Mouse (Mus musculus): ENCODE measurements around the gene Gtpbp4. TPM values are rescaled to one million over a fixed set of nuclear protein-coding genes. Genes with fewer than 3 reads are reported as not detected.

The Gtpbp4 gene
- polyA plus RNA-seq (2017; shearing (Covaris generic)), result 100 to 1,000 TPM in 1 of 2 experiments, 10 to 100 TPM in 1; 77.2 to 105 TPM

DNA sequence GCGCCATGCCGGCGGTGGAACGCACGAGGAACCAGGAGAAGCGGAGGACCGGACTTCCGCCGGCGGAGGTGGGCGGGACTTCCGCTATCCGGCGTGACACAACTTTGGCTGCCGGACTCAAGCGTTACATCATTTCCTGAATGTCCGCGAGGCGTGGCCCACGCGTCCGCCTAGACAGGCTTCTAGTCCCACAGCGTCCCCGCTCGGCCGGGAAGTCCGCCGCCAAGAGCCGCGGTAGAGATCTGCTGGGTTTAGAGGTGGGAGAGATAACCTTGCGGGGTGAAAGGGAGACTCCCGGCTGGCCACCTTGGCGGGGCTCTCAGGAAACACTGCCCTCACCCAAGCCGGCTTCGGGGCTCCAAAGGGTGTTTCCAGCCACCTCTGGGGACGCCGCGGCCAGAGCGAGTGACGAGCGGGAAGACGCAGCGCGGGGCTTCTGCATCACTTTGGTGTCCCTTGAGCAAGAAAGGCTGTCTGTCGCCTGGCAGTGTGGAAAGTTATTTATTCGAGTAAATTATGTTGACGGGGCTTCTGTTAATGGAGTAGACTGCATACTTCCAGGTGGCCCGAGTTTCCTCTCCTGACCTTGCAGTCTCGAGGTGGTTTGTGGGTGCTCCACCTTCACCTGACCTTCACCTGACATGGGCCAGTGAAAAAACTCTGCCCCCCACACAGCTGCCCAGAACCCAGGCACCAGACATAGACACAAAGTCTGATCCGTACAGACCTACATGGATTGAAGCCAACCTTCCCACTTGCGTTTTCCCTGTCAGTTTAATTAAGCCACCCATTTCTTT, at the start of gene Gtpbp4:
Gene Gtpbp4 (minus strand): TSS at position 94 of the 797 bp plus-strand sequence.

DNA sequence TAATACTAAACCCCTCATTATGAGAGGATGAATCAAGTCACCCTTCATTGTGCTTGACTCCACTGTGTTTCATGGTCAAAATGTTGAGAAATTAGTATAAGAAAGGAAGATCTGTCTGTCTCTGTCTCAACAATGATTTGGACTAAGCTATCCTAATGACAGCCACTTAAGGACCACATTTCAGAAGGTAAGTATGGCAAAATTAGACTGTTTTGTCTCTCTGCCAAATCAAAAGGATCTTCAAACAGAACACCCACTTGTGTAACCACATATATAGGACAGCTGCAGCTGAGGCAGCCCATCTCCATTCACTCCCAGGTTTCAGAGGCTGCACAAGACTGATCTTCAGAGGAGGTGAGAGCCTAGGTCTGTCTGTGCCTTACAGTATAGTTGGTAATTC, 43.3 kb downstream of the Gtpbp4 start, which contains the start of gene Idi2:
Gene Idi2 (plus strand): TSS at position 301 of the 400 bp plus-strand sequence.

DNA sequence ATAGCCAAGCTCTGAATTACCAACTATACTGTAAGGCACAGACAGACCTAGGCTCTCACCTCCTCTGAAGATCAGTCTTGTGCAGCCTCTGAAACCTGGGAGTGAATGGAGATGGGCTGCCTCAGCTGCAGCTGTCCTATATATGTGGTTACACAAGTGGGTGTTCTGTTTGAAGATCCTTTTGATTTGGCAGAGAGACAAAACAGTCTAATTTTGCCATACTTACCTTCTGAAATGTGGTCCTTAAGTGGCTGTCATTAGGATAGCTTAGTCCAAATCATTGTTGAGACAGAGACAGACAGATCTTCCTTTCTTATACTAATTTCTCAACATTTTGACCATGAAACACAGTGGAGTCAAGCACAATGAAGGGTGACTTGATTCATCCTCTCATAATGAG, 47.8 kb downstream of the Gtpbp4 start, which contains the start of gene Gm9745:
Gene Gm9745 (minus strand): TSS at position 101 of the 400 bp plus-strand sequence.

Other genes with a start within 250 kb of the Gtpbp4 start
- 10 to 100 TPM; 33.5 to 36.5 TPM for gene Wdr37, start 124.2 kb downstream of the Gtpbp4 start, polyA plus RNA-seq (2017; shearing (Covaris generic))
- 10 to 100 TPM in 1 of 2 experiments, 1 to 10 TPM in 1; 7.6 to 25.8 TPM for gene Idi1, start 110.6 kb downstream of the Gtpbp4 start, polyA plus RNA-seq (2017; shearing (Covaris generic))
- gene Gm9745, start 47.9 kb downstream of the Gtpbp4 start, polyA plus RNA-seq (2017; shearing (Covaris generic)), result not detected
- gene Idi2, start 43.2 kb downstream of the Gtpbp4 start, polyA plus RNA-seq (2017; shearing (Covaris generic)), result not detected
- 10 to 100 TPM; 49.0 to 61.9 TPM for gene Larp4b, start 97.8 kb upstream of the Gtpbp4 start, polyA plus RNA-seq (2017; shearing (Covaris generic))